Mouse (Mus musculus) E14TG2a.4 (cell line): Measurements from ENCODE around the gene Csf2rb2.

ENCODE experiments used
- CTCF ChIP-seq: conservative IDR thresholded peaks from 2 replicates; pipeline ENCODE4 v1.5.1; 2014; ENCODE audit warnings: low read length
- POU5F1 ChIP-seq: IDR thresholded peaks from 2 replicates; pipeline ENCODE4 v1.6.1; 2014; ENCODE audit warnings: low read length, borderline replicate concordance

GRCm38 (mm10) chr15:78328520-78329097 is 23.1 kb upstream of the Csf2rb2 start:
- no peak for TF ChIP-seq CTCF
- no peak for TF ChIP-seq POU5F1
